Mouse (Mus musculus) olfactory bulb, adult 2 months (tissue): ENCODE data around the gene Hmbs.

Source experiments
- CTCF ChIP-seq: fragments of 200-500 bp; IDR thresholded peaks from 2 replicates; pipeline ENCODE4 v1.5.1; 2012; ENCODE audit warnings: low read depth, mild to moderate bottlenecking, low read length, moderate library complexity; ENCODE audit not compliant: insufficient read depth
- POLR2A ChIP-seq: fragments of 200-500 bp; IDR thresholded peaks from 2 replicates; pipeline ENCODE4 v1.6.1; 2012; ENCODE audit warnings: mild to moderate bottlenecking, low read depth, low read length, moderate library complexity; ENCODE audit not compliant: insufficient read depth

GRCm38 (mm10) chr9:44319105-44319886 lies 24.7 kb downstream of the Hmbs start:
- TF ChIP-seq POLR2A = no peak
- TF ChIP-seq CTCF = no peak
